Mouse (Mus musculus): ENCODE measurements around the gene Ccdc24. TPM values are rescaled to one million over a fixed set of nuclear protein-coding genes. Genes with fewer than 3 reads are reported as not detected.

Gene Ccdc24
- polyA plus RNA-seq, 1 experiment: 15.4 TPM

- H3K4me3 ChIP-seq (replicated peaks; ENCODE audit: extremely low read depth, low read depth, low read length): no peak overlapping the region
- WGBS: 65% methylated on average over 6 of the region's 6 CpGs
- TF ChIP-seq CTCF (IDR thresholded peaks at IDR 0.05; ENCODE audit: insufficient read depth, low read length): no peak
- no peak for DNase-seq
- H3K4me1 ChIP-seq (ENCODE audit: control insufficient read depth, insufficient read depth, low read length): peaks cover 8% of the 10 kb centered on the region
Measured at GRCm38 (mm10) chr4:117839366-117839765, 33.0 kb downstream of the Ccdc24 start.

- TF ChIP-seq POLR2A (IDR thresholded peaks at IDR 0.05; ENCODE audit: borderline replicate concordance, extremely low read depth, low read depth, low read length) (no peak), CTCF (IDR thresholded peaks at IDR 0.05; ENCODE audit: insufficient read depth, low read length) (no peak)
- no peak overlapping the region for H3K4me3 ChIP-seq (replicated peaks; ENCODE audit: extremely low read depth, low read depth, low read length)
- H3K4me1 ChIP-seq (ENCODE audit: control insufficient read depth, insufficient read depth, low read length): peaks cover 8% of the 10 kb centered on the region
- no peak for DNase-seq
- WGBS: 56% methylated on average over 4 of the region's 4 CpGs
Measured at GRCm38 (mm10) chr4:117837271-117837670, 35.1 kb downstream of the Ccdc24 start.

- Histone ChIP-seq H3K4me1 (ENCODE audit: control insufficient read depth, insufficient read depth, low read length) (peaks cover 15% of the 10 kb centered on the region), H3K4me3 (replicated peaks; ENCODE audit: extremely low read depth, low read depth, low read length) (peak overlapping the region; percentile 81)
- under 1% methylated on average over 43 of the region's 48 CpGs for WGBS
- DNase-seq: peak; percentile 92
- TF ChIP-seq CTCF (IDR thresholded peaks at IDR 0.05; ENCODE audit: insufficient read depth, low read length) (no peak), POLR2A (IDR thresholded peaks at IDR 0.05; ENCODE audit: borderline replicate concordance, extremely low read depth, low read depth, low read length) (0 out of 2 replicates have a peak, but pooled peaks have one; percentile 6)
Measured at GRCm38 (mm10) chr4:117836204-117836767, 36.1 kb downstream of the Ccdc24 start.

GRCm38 (mm10) chr4:117835531-117836111 is 36.7 kb downstream of the Ccdc24 start:
- WGBS: under 1% methylated on average over 59 of the region's 60 CpGs
- Histone ChIP-seq H3K4me1 (ENCODE audit: control insufficient read depth, insufficient read depth, low read length) (peaks cover 13% of the 10 kb centered on the region), H3K4me3 (replicated peaks; ENCODE audit: extremely low read depth, low read depth, low read length) (peak overlapping the region; percentile 81)
- no peak for DNase-seq
- no peak for TF ChIP-seq CTCF (IDR thresholded peaks at IDR 0.05; ENCODE audit: insufficient read depth, low read length)
- TF ChIP-seq POLR2A (IDR thresholded peaks at IDR 0.05; ENCODE audit: borderline replicate concordance, extremely low read depth, low read depth, low read length): no peak; the same call in 1 of the 2 replicates

- WGBS: 5% methylated on average over 36 of the region's 36 CpGs
- DNase-seq: peak; percentile 78
- H3K4me3 ChIP-seq (replicated peaks; ENCODE audit: extremely low read depth, low read depth, low read length): peak overlapping the region; percentile 81
- H3K4me1 ChIP-seq (ENCODE audit: control insufficient read depth, insufficient read depth, low read length): peaks cover 16% of the 10 kb centered on the region
- no peak for TF ChIP-seq CTCF (IDR thresholded peaks at IDR 0.05; ENCODE audit: insufficient read depth, low read length)
- TF ChIP-seq POLR2A (IDR thresholded peaks at IDR 0.05; ENCODE audit: borderline replicate concordance, extremely low read depth, low read depth, low read length): peak; percentile 20; the same call in 1 of the 2 replicates
Measured at GRCm38 (mm10) chr4:117834845-117835530, 37.4 kb downstream of the Ccdc24 start.

- Histone ChIP-seq H3K4me1 (ENCODE audit: control insufficient read depth, insufficient read depth, low read length) (peaks cover 17% of the 10 kb centered on the region), H3K4me3 (replicated peaks; ENCODE audit: extremely low read depth, low read depth, low read length) (peak within 1 kb of the TSS; percentile 81)
- TF ChIP-seq POLR2A (IDR thresholded peaks at IDR 0.05; ENCODE audit: borderline replicate concordance, extremely low read depth, low read depth, low read length) (no peak), CTCF (IDR thresholded peaks at IDR 0.05; ENCODE audit: insufficient read depth, low read length) (no peak)
- WGBS: 36% methylated on average over 3 of the region's 3 CpGs
- no peak for DNase-seq
Measured at GRCm38 (mm10) chr4:117834457-117834844, 37.9 kb downstream of the Ccdc24 start, which contains the start of gene Slc6a9. TSS of gene Slc6a9 (plus strand) at chr4:117834506.

- Histone ChIP-seq H3K4me3 (replicated peaks; ENCODE audit: extremely low read depth, low read depth, low read length) (no peak overlapping the region), H3K4me1 (ENCODE audit: control insufficient read depth, insufficient read depth, low read length) (peaks cover 14% of the 10 kb centered on the region)
- DNase-seq: no peak
- WGBS: 55% methylated on average over 9 of the region's 9 CpGs
- TF ChIP-seq CTCF (IDR thresholded peaks at IDR 0.05; ENCODE audit: insufficient read depth, low read length): no peak
- no peak for TF ChIP-seq POLR2A (IDR thresholded peaks at IDR 0.05; ENCODE audit: borderline replicate concordance, extremely low read depth, low read depth, low read length)
Measured at GRCm38 (mm10) chr4:117831920-117832691, 40.3 kb downstream of the Ccdc24 start.

- no peak for DNase-seq
- H3K4me3 ChIP-seq (replicated peaks; ENCODE audit: extremely low read depth, low read depth, low read length): no peak overlapping the region
- peaks cover 11% of the 10 kb centered on the region for H3K4me1 ChIP-seq (ENCODE audit: control insufficient read depth, insufficient read depth, low read length)
- TF ChIP-seq POLR2A (IDR thresholded peaks at IDR 0.05; ENCODE audit: borderline replicate concordance, extremely low read depth, low read depth, low read length) (no peak), CTCF (IDR thresholded peaks at IDR 0.05; ENCODE audit: insufficient read depth, low read length) (no peak)
- WGBS: 70% methylated on average over 2 of the region's 2 CpGs
Measured at GRCm38 (mm10) chr4:117831499-117831898, 40.9 kb downstream of the Ccdc24 start.

GRCm38 (mm10) chr4:117830801-117831200 is 41.6 kb downstream of the Ccdc24 start:
- WGBS: 91% methylated on average over 9 of the region's 9 CpGs
- TF ChIP-seq CTCF (IDR thresholded peaks at IDR 0.05; ENCODE audit: insufficient read depth, low read length) (no peak), POLR2A (IDR thresholded peaks at IDR 0.05; ENCODE audit: borderline replicate concordance, extremely low read depth, low read depth, low read length) (no peak)
- Histone ChIP-seq H3K4me3 (replicated peaks; ENCODE audit: extremely low read depth, low read depth, low read length) (no peak overlapping the region), H3K4me1 (ENCODE audit: control insufficient read depth, insufficient read depth, low read length) (peaks cover 11% of the 10 kb centered on the region)
- DNase-seq: no peak
